Mouse (Mus musculus): Measurements from ENCODE around the gene Tuba3b. TPM values are rescaled to one million over a fixed set of nuclear protein-coding genes. Genes with fewer than 3 reads are reported as not detected.

The Tuba3b gene
- not detected for total RNA-seq (2021)
- long read RNA-seq, experiment 1: 0 reads
- long read RNA-seq, experiment 2: 0 reads

GRCm38 (mm10) chr6:145615666-145616210 lies at the start of gene Tuba3b:
Gene Tuba3b, plus strand, starts transcription at chr6:145615757.
- DNase-seq (ENCODE audit: low spot score in 2 of 2): no peak

- no peak for DNase-seq (ENCODE audit: low spot score in 2 of 2)
Measured at GRCm38 (mm10) chr6:145567296-145567695, 48.3 kb upstream of the Tuba3b start.

GRCm38 (mm10) chr6:145567832-145568231 lies 47.7 kb upstream of the Tuba3b start:
- DNase-seq (ENCODE audit: low spot score in 2 of 2): no peak

GRCm38 (mm10) chr6:145568701-145569100 lies 46.9 kb upstream of the Tuba3b start:
- no peak for DNase-seq (ENCODE audit: low spot score in 2 of 2)

- no peak for DNase-seq (ENCODE audit: low spot score in 2 of 2)
Measured at GRCm38 (mm10) chr6:145573250-145574013, 42.1 kb upstream of the Tuba3b start.

GRCm38 (mm10) chr6:145576762-145577161 lies 38.8 kb upstream of the Tuba3b start:
- no peak for DNase-seq (ENCODE audit: low spot score in 2 of 2)

- DNase-seq (ENCODE audit: low spot score in 2 of 2): no peak
Measured at GRCm38 (mm10) chr6:145578457-145579185, 36.9 kb upstream of the Tuba3b start.

- no peak for DNase-seq (ENCODE audit: low spot score in 2 of 2)
Measured at GRCm38 (mm10) chr6:145579761-145580160, 35.8 kb upstream of the Tuba3b start.

- DNase-seq (ENCODE audit: low spot score in 2 of 2): no peak
Measured at GRCm38 (mm10) chr6:145581366-145582170, 34.0 kb upstream of the Tuba3b start.

GRCm38 (mm10) chr6:145585052-145585973 lies 30.2 kb upstream of the Tuba3b start:
- DNase-seq (ENCODE audit: low spot score in 2 of 2): no peak

GRCm38 (mm10) chr6:145590501-145591293 lies 24.9 kb upstream of the Tuba3b start:
- DNase-seq (ENCODE audit: low spot score in 2 of 2): no peak

- DNase-seq (ENCODE audit: low spot score in 2 of 2): no peak
Measured at GRCm38 (mm10) chr6:145591578-145591977, 24.0 kb upstream of the Tuba3b start.

GRCm38 (mm10) chr6:145592036-145592435 lies 23.5 kb upstream of the Tuba3b start:
- DNase-seq (ENCODE audit: low spot score in 2 of 2): no peak

- no peak for DNase-seq (ENCODE audit: low spot score in 2 of 2)
Measured at GRCm38 (mm10) chr6:145592531-145592998, 23.0 kb upstream of the Tuba3b start.

- DNase-seq (ENCODE audit: low spot score in 2 of 2): no peak
Measured at GRCm38 (mm10) chr6:145593991-145594390, 21.6 kb upstream of the Tuba3b start.

- DNase-seq (ENCODE audit: low spot score in 2 of 2): no peak
Measured at GRCm38 (mm10) chr6:145595905-145596304, 19.7 kb upstream of the Tuba3b start.

GRCm38 (mm10) chr6:145598794-145599555 lies 16.6 kb upstream of the Tuba3b start:
- no peak for DNase-seq (ENCODE audit: low spot score in 2 of 2)

- no peak for DNase-seq (ENCODE audit: low spot score in 2 of 2)
Measured at GRCm38 (mm10) chr6:145604126-145604525, 11.4 kb upstream of the Tuba3b start.

Measured in gastrocnemius, postnatal 4 days (tissue).